Mouse (Mus musculus): ENCODE data around the gene Ifna2.

- TF ChIP-seq CTCF (IDR thresholded peaks at IDR 0.05; ENCODE audit: extremely low read depth, insufficient read length, insufficient replicate concordance, low read depth, low read length) = no peak
- TF ChIP-seq POLR2A (IDR thresholded peaks at IDR 0.05; ENCODE audit: low read depth, low read length) = no peak
Observed at GRCm38 (mm10) chr4:88693392-88693791, 9.7 kb upstream of the Ifna2 start.

Data from small intestine, adult 2 months (tissue).